ENCODE assay signal across 9 mouse cellular contexts in the genomic region with DNA sequence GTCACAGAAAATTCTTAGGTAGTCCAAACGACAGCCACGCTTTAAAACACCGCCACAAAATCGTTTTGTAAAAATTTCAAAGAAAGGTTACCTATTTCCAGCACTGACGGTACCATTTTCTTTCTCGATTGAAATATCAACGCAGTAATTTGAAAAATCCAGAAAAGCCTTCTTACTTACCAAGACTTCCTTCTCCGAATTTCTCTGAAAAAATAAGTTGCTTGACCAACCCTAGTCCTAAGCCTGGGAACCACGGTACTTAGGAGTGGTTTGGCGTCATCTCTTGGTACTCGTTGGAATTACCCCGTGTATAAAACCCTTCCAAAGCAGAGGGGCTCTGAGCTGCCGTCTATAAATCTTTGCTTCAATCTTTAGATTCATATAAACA. TPM values are rescaled to one million over a fixed set of nuclear protein-coding genes. Genes with fewer than 3 reads are reported as not detected.
DNase-seq lines count a peak whose midpoint lies in the region; ATAC-seq and TF ChIP-seq lines count a peak whose summit lies in the region.
"Had no signal": no experiment of that assay in that cellular context is flagged by ENCODE, and none has a peak within 500 bp of the region (broad histone marks: within the 10 kb centered on the region; RNA-seq: fewer than 3 reads in every experiment).

A gene (minus strand): TSS at position 255 of the 388 bp plus-strand sequence.

- DNase-seq in cerebellum, adult 2 months = peak; percentile 6 to 20
- peak; percentile 94 for DNase-seq in A20 (ENCODE audit: low read depth, low spot score)
- DNase-seq in liver, postnatal 0 days = no peak
- peak; percentile 40 to 60 for DNase-seq in spleen, postnatal 14 days (ENCODE audit: low spot score in 2 of 2)

- H3K27ac ChIP-seq in cerebellum, adult 2 months (ENCODE audit: insufficient read depth, low read length) = no peak within 1 kb of the TSS
- peak within 1 kb of the TSS; percentile 98 for H3K27ac ChIP-seq in bone marrow macrophage, adult 2 months (ENCODE audit: insufficient read depth, low read depth, low read length)
- peak within 1 kb of the TSS; percentile 86 for H3K27ac ChIP-seq in liver, postnatal 0 days (ENCODE audit: low read depth)
- H3K27ac ChIP-seq in forebrain, embryonic 13.5 days = no peak within 1 kb of the TSS
- H3K27ac ChIP-seq: stomach, embryonic 15.5 days had no signal

- 83% methylated on average over 13 of the region's 13 CpGs for WGBS in cerebellum, adult 2 months
- WGBS in liver, postnatal 0 days (ENCODE audit: insufficient replicate concordance) = 53% methylated on average over 13 of the region's 13 CpGs
- 87% methylated on average over 13 of the region's 13 CpGs for WGBS in forebrain, embryonic 13.5 days

- H3K9me3 ChIP-seq in liver, postnatal 0 days (ENCODE audit: low read length) = no peaks in the 10 kb centered on the region
- H3K9me3 ChIP-seq in forebrain, embryonic 13.5 days (replicated peaks) = no peaks in the 10 kb centered on the region
- H3K9me3 ChIP-seq: stomach, embryonic 15.5 days had no signal

- no peaks in the 10 kb centered on the region for H3K27me3 ChIP-seq in cerebellum, adult 2 months (ENCODE audit: control insufficient read depth, insufficient read depth, low read length)
- H3K27me3 ChIP-seq in liver, postnatal 0 days (ENCODE audit: insufficient read depth, low read length) = no peaks in the 10 kb centered on the region
- no peaks in the 10 kb centered on the region for H3K27me3 ChIP-seq in forebrain, embryonic 13.5 days
- H3K27me3 ChIP-seq: stomach, embryonic 15.5 days had no signal

- TF ChIP-seq EP300 in liver, postnatal 0 days (IDR thresholded peaks at IDR 0.05; ENCODE audit: low read depth) = no peak

- ATAC-seq in cerebellum, adult (ENCODE audit: insufficient number of reproducible peaks, low FRiP score, low TSS enrichment) = no peak
- peak; percentile 29 to 33; a peak in 1 of 4 replicates for ATAC-seq in hematopoietic stem cell, adult 5-6 weeks (replicated peaks in 1 of 2; ENCODE audit: insufficient read depth in 1 of 2, low FRiP score in 2 of 2, low TSS enrichment in 1 of 2, low read depth in 1 of 2, poor library complexity in 2 of 2, severe bottlenecking in 2 of 2)
- ATAC-seq in liver, postnatal 0 days = no peak
- ATAC-seq in forebrain, embryonic 13.5 days = no peak

- H3K4me1 ChIP-seq in cerebellum, adult 2 months (ENCODE audit: control insufficient read depth, insufficient read depth, low read length) = no peaks in the 10 kb centered on the region
- peaks cover 27% of the 10 kb centered on the region for H3K4me1 ChIP-seq in bone marrow macrophage, adult 2 months (ENCODE audit: control insufficient read depth, insufficient read depth, low read length)
- peaks cover 4% of the 10 kb centered on the region; the same call in 1 of the 2 replicates for H3K4me1 ChIP-seq in liver, postnatal 0 days (ENCODE audit: insufficient read depth)
- no peaks in the 10 kb centered on the region for H3K4me1 ChIP-seq in forebrain, embryonic 13.5 days
- H3K4me1 ChIP-seq: stomach, embryonic 15.5 days had no signal

- no peaks in the 10 kb centered on the region for H3K36me3 ChIP-seq in liver, postnatal 0 days (replicated peaks; ENCODE audit: insufficient read depth, low read length)
- H3K36me3 ChIP-seq in forebrain, embryonic 13.5 days (ENCODE audit: poor library complexity, severe bottlenecking) = no peaks in the 10 kb centered on the region
- H3K36me3 ChIP-seq: stomach, embryonic 15.5 days had no signal

- no peak within 1 kb of the TSS for H3K4me3 ChIP-seq in cerebellum, adult 2 months (replicated peaks; ENCODE audit: insufficient read depth, low read depth, low read length)
- peak within 1 kb of the TSS; percentile 72 for H3K4me3 ChIP-seq in bone marrow macrophage, adult 2 months (ENCODE audit: insufficient read depth, low read length)
- H3K4me3 ChIP-seq in liver, postnatal 0 days (ENCODE audit: low read depth, low read length) = peak within 1 kb of the TSS; percentile 33
- no peak within 1 kb of the TSS for H3K4me3 ChIP-seq in forebrain, embryonic 13.5 days
- H3K4me3 ChIP-seq: stomach, embryonic 15.5 days had no signal

- no peak for TF ChIP-seq POLR2A in cerebellum, adult 2 months (IDR thresholded peaks at IDR 0.05; ENCODE audit: borderline replicate concordance, insufficient read depth, low read length)
- no peak for TF ChIP-seq POLR2A in bone marrow macrophage, adult 2 months (IDR thresholded peaks at IDR 0.05; ENCODE audit: borderline replicate concordance, low read depth, low read length)

- H3K9ac ChIP-seq in liver, postnatal 0 days (replicated peaks) = peak within 1 kb of the TSS; percentile 30
- H3K9ac ChIP-seq in forebrain, embryonic 13.5 days = no peak within 1 kb of the TSS
- H3K9ac ChIP-seq: stomach, embryonic 15.5 days had no signal

- peak within 1 kb of the TSS; percentile 63 for H3K4me2 ChIP-seq in liver, postnatal 0 days (ENCODE audit: low read depth, low read length)
- no peak within 1 kb of the TSS for H3K4me2 ChIP-seq in forebrain, embryonic 13.5 days
- H3K4me2 ChIP-seq: stomach, embryonic 15.5 days had no signal

- no peak for TF ChIP-seq CTCF in cerebellum, adult 2 months (IDR thresholded peaks at IDR 0.05; ENCODE audit: borderline replicate concordance, insufficient read depth, low read depth, low read length)
- no peak for TF ChIP-seq CTCF in bone marrow macrophage, adult 2 months (IDR thresholded peaks at IDR 0.05; ENCODE audit: low read depth, low read length)
- TF ChIP-seq CTCF in liver, postnatal 0 days (IDR thresholded peaks at IDR 0.05; ENCODE audit: low read depth) = peak; percentile 46

RNA-seq across cellular contexts. Expression of the gene that starts here (rescaled TPM):
- 0.13 and 0.21 TPM in 2 replicates for polyA plus RNA-seq in cerebellum, adult 2 months (2012; rRNA removed)
- 19.2 and 22.6 TPM in 2 replicates for polyA plus RNA-seq in bone marrow macrophage, adult 2 months (2012; ENCODE audit: insufficient read depth, insufficient read length, missing spikeins)
- 2.1 and 28.4 TPM in 2 replicates for total RNA-seq in hematopoietic stem cell, adult 5-6 weeks (2017)
- polyA plus RNA-seq in liver, postnatal 0 days (2015; fragmentation: Nextera tagmentation; extraction: Ambion mirVana) = 0.47 and 0.79 TPM in 2 replicates
- 0.14 and 0.28 TPM in 2 replicates for polyA plus RNA-seq in forebrain, embryonic 13.5 days (2015; fragmentation: Nextera tagmentation; extraction: Ambion mirVana)

Comparison
In these comparisons a context has a peak if more than half of its experiments do, and no peak if none do; other contexts are left out.
1. RNA of the gene that starts here (polyA plus RNA-seq): 19.2 to 22.6 TPM in bone marrow macrophage, adult 2 months; 0.47 to 0.79 TPM in liver, postnatal 0 days, 0.13 to 0.21 TPM in cerebellum, adult 2 months and 0.14 to 0.28 TPM in forebrain, embryonic 13.5 days; every median in the first group is over 10 times any median in the second.
2. Peak in DNase-seq in cerebellum, adult 2 months; RNA of the gene not detected or under 1 TPM.
3. H3K27ac ChIP-seq: peak in bone marrow macrophage, adult 2 months (single experiment) and liver, postnatal 0 days (single experiment); none in cerebellum, adult 2 months (single experiment) and forebrain, embryonic 13.5 days (single experiment).
4. H3K4me3 ChIP-seq: peak in bone marrow macrophage, adult 2 months (single experiment) and liver, postnatal 0 days (single experiment); none in cerebellum, adult 2 months (single experiment) and forebrain, embryonic 13.5 days (single experiment).
5. ATAC-seq: peak in hematopoietic stem cell, adult 5-6 weeks (2 of 2); none in cerebellum, adult (single experiment), liver, postnatal 0 days (single experiment) and forebrain, embryonic 13.5 days (single experiment).